Mouse (Mus musculus): ENCODE data around the gene Vsig2. TPM values are rescaled to one million over a fixed set of nuclear protein-coding genes. Genes with fewer than 3 reads are reported as not detected.
A peak's percentile ranks its signal among the peaks of the same experiment; 100 is the strongest.

Vsig2 gene
- polyA plus RNA-seq, 1 experiment from 2014 or later: 0.58 TPM

- H3K9me3 ChIP-seq: no peaks in the 10 kb centered on the region
- H3K4me3 ChIP-seq: no peak overlapping the region
- no peak for ATAC-seq (ENCODE audit: low FRiP score, low read depth)
- 81% methylated on average over 6 of the region's 6 CpGs for WGBS
- 0 out of 2 replicates have a peak, but pooled peaks cover 2% of the 10 kb centered on the region for H3K36me3 ChIP-seq
- H3K4me2 ChIP-seq (replicated peaks): no peak overlapping the region
- H3K27me3 ChIP-seq (replicated peaks): peaks cover 27% of the 10 kb centered on the region
- H3K4me1 ChIP-seq: peaks cover 6% of the 10 kb centered on the region
- H3K27ac ChIP-seq: no peak overlapping the region
- H3K9ac ChIP-seq: no peak overlapping the region
Measured at GRCm38 (mm10) chr9:37540701-37541575, 1.9 kb downstream of the Vsig2 start.

GRCm38 (mm10) chr9:37541851-37542642 lies 3.0 kb downstream of the Vsig2 start:
- H3K9me3 ChIP-seq: no peaks in the 10 kb centered on the region
- H3K27ac ChIP-seq: no peak overlapping the region
- H3K4me2 ChIP-seq (replicated peaks): no peak overlapping the region
- ATAC-seq (ENCODE audit: low FRiP score, low read depth): no peak
- WGBS: 72% methylated on average over 7 of the region's 7 CpGs
- peaks cover 34% of the 10 kb centered on the region for H3K27me3 ChIP-seq (replicated peaks)
- H3K36me3 ChIP-seq: 0 out of 2 replicates have a peak, but pooled peaks cover 2% of the 10 kb centered on the region
- no peak overlapping the region for H3K4me3 ChIP-seq
- H3K4me1 ChIP-seq: peaks cover 6% of the 10 kb centered on the region
- no peak overlapping the region for H3K9ac ChIP-seq

- H3K27ac ChIP-seq: no peak overlapping the region
- no peaks in the 10 kb centered on the region for H3K36me3 ChIP-seq
- H3K4me1 ChIP-seq: peaks cover 6% of the 10 kb centered on the region
- WGBS: 24% methylated on average over 12 of the region's 12 CpGs
- peaks cover 48% of the 10 kb centered on the region for H3K27me3 ChIP-seq (replicated peaks)
- H3K9ac ChIP-seq: 0 out of 2 replicates have a peak overlapping the region, but pooled peaks have one; percentile 3
- H3K9me3 ChIP-seq: no peaks in the 10 kb centered on the region
- ATAC-seq (ENCODE audit: low FRiP score, low read depth): no peak
- no peak overlapping the region; the same call in 1 of the 2 replicates for H3K4me3 ChIP-seq
- H3K4me2 ChIP-seq (replicated peaks): peak overlapping the region; percentile 53
Measured at GRCm38 (mm10) chr9:37543869-37544440, 4.9 kb downstream of the Vsig2 start.

GRCm38 (mm10) chr9:37544447-37545165 lies 5.6 kb downstream of the Vsig2 start:
- WGBS: under 1% methylated on average over 29 of the region's 29 CpGs

GRCm38 (mm10) chr9:37545166-37545610 lies 6.1 kb downstream of the Vsig2 start:
- Histone ChIP-seq H3K4me2 (replicated peaks) (peak overlapping the region; percentile 53), H3K9me3 (no peaks in the 10 kb centered on the region), H3K27ac (no peak overlapping the region), H3K36me3 (no peaks in the 10 kb centered on the region), H3K4me1 (peaks cover 6% of the 10 kb centered on the region), H3K4me3 (peak overlapping the region; percentile 13), H3K9ac (no peak overlapping the region), H3K27me3 (replicated peaks) (peaks cover 59% of the 10 kb centered on the region)
- peak; percentile 62 for ATAC-seq (ENCODE audit: low FRiP score, low read depth)
- 7% methylated on average over 17 of the region's 17 CpGs for WGBS

More at GRCm38 (mm10) chr9:37544447-37545165, 5.6 kb downstream of the Vsig2 start:
- no peaks in the 10 kb centered on the region for H3K9me3 ChIP-seq
- H3K4me1 ChIP-seq: peaks cover 6% of the 10 kb centered on the region
- H3K9ac ChIP-seq: 0 out of 2 replicates have a peak overlapping the region, but pooled peaks have one; percentile 3
- no peak overlapping the region for H3K27ac ChIP-seq
- peak; percentile 51 for ATAC-seq (ENCODE audit: low FRiP score, low read depth)
- H3K36me3 ChIP-seq: no peaks in the 10 kb centered on the region
- peak overlapping the region; percentile 53 for H3K4me2 ChIP-seq (replicated peaks)
- H3K27me3 ChIP-seq (replicated peaks): peaks cover 53% of the 10 kb centered on the region
- peak overlapping the region; percentile 13 for H3K4me3 ChIP-seq

GRCm38 (mm10) chr9:37545847-37546452 lies 6.9 kb downstream of the Vsig2 start:
- no peak overlapping the region for H3K9ac ChIP-seq
- H3K4me3 ChIP-seq: no peak overlapping the region
- peaks cover 67% of the 10 kb centered on the region for H3K27me3 ChIP-seq (replicated peaks)

GRCm38 (mm10) chr9:37546889-37547288 lies 7.8 kb downstream of the Vsig2 start:
- H3K4me1 ChIP-seq: peaks cover 8% of the 10 kb centered on the region
- peaks cover 75% of the 10 kb centered on the region for H3K27me3 ChIP-seq (replicated peaks)
- H3K36me3 ChIP-seq: no peaks in the 10 kb centered on the region
- ATAC-seq (ENCODE audit: low FRiP score, low read depth): no peak
- H3K27ac ChIP-seq: no peak overlapping the region
- H3K9ac ChIP-seq: no peak overlapping the region
- H3K4me2 ChIP-seq (replicated peaks): no peak overlapping the region
- 68% methylated on average over 1 of the region's 1 CpGs for WGBS
- no peak overlapping the region for H3K4me3 ChIP-seq
- H3K9me3 ChIP-seq: no peaks in the 10 kb centered on the region

More at GRCm38 (mm10) chr9:37545847-37546452, 6.9 kb downstream of the Vsig2 start:
- Histone ChIP-seq H3K9me3 (no peaks in the 10 kb centered on the region), H3K36me3 (no peaks in the 10 kb centered on the region), H3K27ac (no peak overlapping the region), H3K4me2 (replicated peaks) (peak overlapping the region; percentile 53), H3K4me1 (peaks cover 6% of the 10 kb centered on the region)
- no peak; the same call in 1 of the 2 replicates for ATAC-seq (ENCODE audit: low FRiP score, low read depth)
- 8% methylated on average over 27 of the region's 27 CpGs for WGBS

GRCm38 (mm10) chr9:37550435-37550834 lies 11.4 kb downstream of the Vsig2 start:
- Histone ChIP-seq H3K4me3 (no peak overlapping the region), H3K27me3 (replicated peaks) (peaks cover 89% of the 10 kb centered on the region), H3K36me3 (no peaks in the 10 kb centered on the region), H3K27ac (no peak overlapping the region), H3K9me3 (no peaks in the 10 kb centered on the region), H3K4me1 (peaks cover 13% of the 10 kb centered on the region), H3K9ac (no peak overlapping the region), H3K4me2 (replicated peaks) (no peak overlapping the region)
- 55% methylated on average over 1 of the region's 1 CpGs for WGBS
- ATAC-seq (ENCODE audit: low FRiP score, low read depth): no peak

- no peaks in the 10 kb centered on the region for H3K36me3 ChIP-seq
- no peak overlapping the region for H3K9ac ChIP-seq
- H3K27ac ChIP-seq: no peak overlapping the region
- WGBS: 3% methylated on average over 23 of the region's 23 CpGs
- H3K27me3 ChIP-seq (replicated peaks): peaks cover 84% of the 10 kb centered on the region
- peak overlapping the region; percentile 81 for H3K4me2 ChIP-seq (replicated peaks)
- ATAC-seq (ENCODE audit: low FRiP score, low read depth): peak; percentile 26
- peak overlapping the region; percentile 35 for H3K4me3 ChIP-seq
- H3K4me1 ChIP-seq: peaks cover 13% of the 10 kb centered on the region
- H3K9me3 ChIP-seq: no peaks in the 10 kb centered on the region
Measured at GRCm38 (mm10) chr9:37551751-37552531, 12.9 kb downstream of the Vsig2 start.

- no peak within 1 kb of the TSS for H3K27ac ChIP-seq
- H3K27me3 ChIP-seq (replicated peaks): peaks cover 78% of the 10 kb centered on the region
- 4% methylated on average over 31 of the region's 31 CpGs for WGBS
- no peaks in the 10 kb centered on the region for H3K36me3 ChIP-seq
- peak within 1 kb of the TSS; percentile 81 for H3K4me2 ChIP-seq (replicated peaks)
- H3K9ac ChIP-seq: no peak within 1 kb of the TSS
- H3K4me1 ChIP-seq: peaks cover 13% of the 10 kb centered on the region
- peak within 1 kb of the TSS; percentile 35 for H3K4me3 ChIP-seq
- H3K9me3 ChIP-seq: no peaks in the 10 kb centered on the region
- peak; percentile 93 for ATAC-seq (ENCODE audit: low FRiP score, low read depth)
Measured at GRCm38 (mm10) chr9:37552536-37553293, 13.7 kb downstream of the Vsig2 start, which contains the start of gene Nrgn. TSS of gene Nrgn (minus strand) at chr9:37552904.
